Mouse (Mus musculus) ES-E14 (cell line): ENCODE measurements around the gene Ift20.

Experiments used
- CHD2 ChIP-seq: IDR thresholded peaks from 2 replicates; pipeline ENCODE4 v1.6.1; 2014; ENCODE audit warnings: mild to moderate bottlenecking, low read depth, low read length, inconsistent platforms
- MAFK ChIP-seq: IDR thresholded peaks from 2 replicates; pipeline ENCODE4 v1.6.1; 2014; ENCODE audit warnings: mild to moderate bottlenecking, low read depth, low read length, inconsistent platforms; ENCODE audit not compliant: insufficient read depth
- ZNF384 ChIP-seq: IDR thresholded peaks from 2 replicates; pipeline ENCODE4 v1.6.1; 2012; ENCODE audit warnings: low read depth, low read length, inconsistent platforms

GRCm38 (mm10) chr11:78557241-78557640 is 21.1 kb downstream of the Ift20 start:
- TF ChIP-seq CHD2 (no peak), MAFK (no peak), ZNF384 (no peak)
